Mouse (Mus musculus): ENCODE measurements around the gene Cbx5. TPM values are rescaled to one million over a fixed set of nuclear protein-coding genes. Genes with fewer than 3 reads are reported as not detected.

The Cbx5 gene
- total and polyA plus RNA-seq, 3 experiments: 15.6 to 57.0 (median 56.5) TPM

DNA sequence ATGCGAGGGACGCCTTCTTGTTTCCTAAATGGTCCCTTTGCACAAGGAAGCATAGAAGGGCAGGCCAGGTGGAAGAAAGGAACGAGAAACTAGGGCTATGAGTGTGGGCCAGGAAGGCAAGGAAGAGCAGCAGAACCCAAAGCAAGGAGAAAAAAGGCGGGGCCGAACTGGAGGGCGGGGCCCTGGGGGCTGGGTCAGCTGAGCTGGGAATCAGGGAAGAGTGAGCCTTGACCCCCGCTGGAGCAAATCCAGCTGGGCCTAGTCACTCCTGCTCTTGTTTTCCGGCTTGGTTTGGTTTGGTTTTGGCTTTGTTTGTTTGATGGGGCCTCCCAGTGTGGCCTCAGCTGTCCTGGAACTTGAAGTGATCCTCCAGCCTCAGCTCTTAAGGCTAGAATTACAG lies 68.3 kb downstream of the Cbx5 start:
- H3K36me3 ChIP-seq (ENCODE audit: control insufficient read depth, insufficient read depth, low read length): no peaks in the 10 kb centered on the region
- no peaks in the 10 kb centered on the region for H3K79me2 ChIP-seq (replicated peaks; ENCODE audit: control insufficient read depth, insufficient read depth, low read length)
- no peaks in the 10 kb centered on the region for H3K4me1 ChIP-seq (ENCODE audit: control insufficient read depth, insufficient read depth, low read length)
- DNase-seq: no peak
- H3K4me3 ChIP-seq: no peak overlapping the region
- H3K27ac ChIP-seq: no peak overlapping the region
- H3K9ac ChIP-seq (ENCODE audit: low read depth, low read length): no peak overlapping the region
- intact Hi-C loops (cut with DNase I): loop anchor here (5.0 kb wide), 1 partner anchor 474 kb away; no protein-coding TSS in a partner anchor
- TF ChIP-seq POLR2A (IDR thresholded peaks at IDR 0.05; ENCODE audit: insufficient read depth, low read depth, low read length) (no peak), EP300 (IDR thresholded peaks at IDR 0.05; ENCODE audit: insufficient read depth, low read depth, low read length) (no peak), CTCF (IDR thresholded peaks at IDR 0.05) (no peak)
- peaks cover 10% of the 10 kb centered on the region for H3K27me3 ChIP-seq (ENCODE audit: control insufficient read depth, insufficient read depth, low read length)
- 39% methylated on average over 8 of the region's 8 CpGs for WGBS

DNA sequence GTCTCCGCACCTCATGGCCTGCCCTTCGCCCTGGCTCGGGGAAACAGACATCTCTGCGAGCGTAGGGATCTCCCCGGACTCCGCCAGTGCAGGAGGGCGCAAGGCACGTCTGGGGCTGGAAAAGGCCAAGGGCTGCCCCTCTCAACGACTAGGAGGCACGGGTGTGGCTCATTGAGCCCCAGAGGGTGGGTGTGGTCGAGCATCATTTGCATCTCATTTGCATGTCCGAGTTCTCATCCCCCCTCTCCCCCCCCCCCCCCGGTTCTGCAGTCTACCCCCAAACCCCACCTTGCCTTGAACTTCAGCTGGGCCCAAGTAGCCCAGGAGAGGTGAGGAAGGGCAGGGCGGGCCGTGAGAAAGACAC lies 69.3 kb downstream of the Cbx5 start:
- DNase-seq: no peak
- Histone ChIP-seq H3K27ac (no peak overlapping the region), H3K36me3 (ENCODE audit: control insufficient read depth, insufficient read depth, low read length) (no peaks in the 10 kb centered on the region), H3K4me1 (ENCODE audit: control insufficient read depth, insufficient read depth, low read length) (peaks cover under 1% of the 10 kb centered on the region), H3K9ac (ENCODE audit: low read depth, low read length) (no peak overlapping the region), H3K27me3 (ENCODE audit: control insufficient read depth, insufficient read depth, low read length) (peaks cover 10% of the 10 kb centered on the region), H3K4me3 (no peak overlapping the region), H3K79me2 (replicated peaks; ENCODE audit: control insufficient read depth, insufficient read depth, low read length) (no peaks in the 10 kb centered on the region)
- intact Hi-C loops (cut with DNase I): loop anchor here (5.0 kb wide), 1 partner anchor 473 kb away; no protein-coding TSS in a partner anchor
- WGBS: 27% methylated on average over 15 of the region's 16 CpGs
- TF ChIP-seq CTCF (IDR thresholded peaks at IDR 0.05) (no peak), EP300 (IDR thresholded peaks at IDR 0.05; ENCODE audit: insufficient read depth, low read depth, low read length) (no peak), POLR2A (IDR thresholded peaks at IDR 0.05; ENCODE audit: insufficient read depth, low read depth, low read length) (no peak)

DNA sequence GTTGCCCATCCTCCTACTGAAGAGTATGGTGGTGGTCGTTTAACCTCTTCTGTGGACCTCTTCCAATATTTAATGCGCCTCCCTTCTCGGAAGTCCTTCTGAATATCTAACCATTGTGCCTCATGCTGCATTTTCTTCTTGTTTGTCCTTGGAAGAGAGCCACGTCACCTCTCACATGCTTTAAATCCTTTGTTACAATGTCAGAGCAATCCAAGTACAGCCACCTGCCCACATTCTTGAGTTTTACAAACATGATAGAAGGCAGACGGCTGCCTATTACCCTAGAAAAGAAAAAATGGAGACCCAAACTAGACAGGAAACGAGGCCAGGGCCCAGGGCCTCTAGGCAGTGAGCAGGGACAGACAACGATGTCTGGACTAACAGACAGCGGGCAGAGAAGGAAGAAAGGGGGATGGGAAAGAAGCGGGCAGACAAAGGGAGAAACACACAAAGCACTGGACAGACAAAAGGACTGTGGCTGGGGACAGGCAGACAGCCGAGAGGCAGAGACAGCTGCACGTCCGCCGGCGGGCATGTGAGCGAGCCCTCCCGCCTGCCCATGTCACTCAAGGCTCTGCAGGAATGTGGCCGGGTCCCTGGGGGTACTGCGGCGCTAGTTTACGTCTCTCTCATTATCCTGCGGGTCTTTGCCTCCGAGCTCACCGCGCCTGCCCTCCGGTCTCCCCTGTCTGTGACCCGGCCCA lies 69.9 kb downstream of the Cbx5 start:
- H3K27me3 ChIP-seq (ENCODE audit: control insufficient read depth, insufficient read depth, low read length): peaks cover 10% of the 10 kb centered on the region
- H3K9ac ChIP-seq (ENCODE audit: low read depth, low read length): no peak overlapping the region
- DNase-seq: no peak
- WGBS: 18% methylated on average over 26 of the region's 26 CpGs
- no peak for TF ChIP-seq POLR2A (IDR thresholded peaks at IDR 0.05; ENCODE audit: insufficient read depth, low read depth, low read length)
- no peak for TF ChIP-seq EP300 (IDR thresholded peaks at IDR 0.05; ENCODE audit: insufficient read depth, low read depth, low read length)
- no peak for TF ChIP-seq CTCF (IDR thresholded peaks at IDR 0.05)
- no peaks in the 10 kb centered on the region for H3K36me3 ChIP-seq (ENCODE audit: control insufficient read depth, insufficient read depth, low read length)
- no peak overlapping the region; the same call in 1 of the 2 replicates for H3K4me3 ChIP-seq
- H3K27ac ChIP-seq: no peak overlapping the region
- peaks cover 1% of the 10 kb centered on the region for H3K4me1 ChIP-seq (ENCODE audit: control insufficient read depth, insufficient read depth, low read length)
- intact Hi-C loops (cut with DNase I): loop anchor here (5.0 kb wide), 1 partner anchor 472 kb away; no protein-coding TSS in a partner anchor
- no peaks in the 10 kb centered on the region for H3K79me2 ChIP-seq (replicated peaks; ENCODE audit: control insufficient read depth, insufficient read depth, low read length)

DNA sequence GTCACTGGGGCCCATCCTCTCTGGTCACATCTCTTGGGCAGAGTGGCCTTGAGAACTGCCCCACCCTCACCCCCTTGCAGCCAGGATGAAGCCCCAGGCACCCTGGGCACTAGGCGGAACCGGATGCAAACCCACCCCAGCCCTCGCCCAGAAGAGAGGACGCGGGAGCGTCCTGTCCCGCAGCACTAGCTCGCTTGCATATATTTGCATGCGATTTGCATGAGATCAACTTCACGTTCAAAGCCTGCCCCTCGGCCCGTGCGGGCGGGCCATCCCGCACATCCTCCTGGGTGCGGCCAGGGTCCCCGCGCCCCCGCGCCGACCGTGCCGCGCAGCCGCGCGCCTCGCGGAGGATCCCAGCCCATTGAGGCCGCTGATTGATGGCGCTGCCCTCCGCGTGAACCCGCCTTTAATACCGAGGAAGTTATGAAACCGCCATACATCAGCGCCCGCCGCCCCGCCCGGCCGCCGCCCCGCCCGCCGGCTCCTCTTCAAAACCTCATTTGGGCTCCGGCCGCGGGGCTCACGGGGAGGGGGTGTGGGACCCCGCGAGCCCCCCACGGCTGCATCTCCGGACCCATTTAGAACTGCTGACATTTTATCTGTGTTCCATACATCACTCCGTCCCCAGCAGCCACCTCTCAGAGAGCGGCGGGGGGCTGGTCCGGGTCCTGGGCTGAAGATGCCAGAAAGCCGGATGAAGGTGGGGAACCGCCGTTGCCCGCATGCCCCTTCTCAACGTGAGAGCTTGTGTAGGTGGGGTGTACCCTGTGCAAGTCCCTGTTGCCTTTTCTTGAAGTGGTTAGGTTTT lies 70.6 kb downstream of the Cbx5 start:
- 2% methylated on average over 63 of the region's 63 CpGs for WGBS
- intact Hi-C loops (cut with DNase I): no loop called here
- DNase-seq: peak; percentile 42 to 52
- H3K79me2 ChIP-seq (replicated peaks; ENCODE audit: control insufficient read depth, insufficient read depth, low read length): no peaks in the 10 kb centered on the region
- H3K27me3 ChIP-seq (ENCODE audit: control insufficient read depth, insufficient read depth, low read length): peaks cover 10% of the 10 kb centered on the region
- peaks cover 1% of the 10 kb centered on the region for H3K4me1 ChIP-seq (ENCODE audit: control insufficient read depth, insufficient read depth, low read length)
- peak overlapping the region; percentile 47 for H3K9ac ChIP-seq (ENCODE audit: low read depth, low read length)
- H3K27ac ChIP-seq: no peak overlapping the region
- TF ChIP-seq POLR2A (IDR thresholded peaks at IDR 0.05; ENCODE audit: insufficient read depth, low read depth, low read length) (no peak), EP300 (IDR thresholded peaks at IDR 0.05; ENCODE audit: insufficient read depth, low read depth, low read length) (no peak), CTCF (IDR thresholded peaks at IDR 0.05) (no peak)
- H3K4me3 ChIP-seq: peak overlapping the region; percentile 54
- no peaks in the 10 kb centered on the region for H3K36me3 ChIP-seq (ENCODE audit: control insufficient read depth, insufficient read depth, low read length)

DNA sequence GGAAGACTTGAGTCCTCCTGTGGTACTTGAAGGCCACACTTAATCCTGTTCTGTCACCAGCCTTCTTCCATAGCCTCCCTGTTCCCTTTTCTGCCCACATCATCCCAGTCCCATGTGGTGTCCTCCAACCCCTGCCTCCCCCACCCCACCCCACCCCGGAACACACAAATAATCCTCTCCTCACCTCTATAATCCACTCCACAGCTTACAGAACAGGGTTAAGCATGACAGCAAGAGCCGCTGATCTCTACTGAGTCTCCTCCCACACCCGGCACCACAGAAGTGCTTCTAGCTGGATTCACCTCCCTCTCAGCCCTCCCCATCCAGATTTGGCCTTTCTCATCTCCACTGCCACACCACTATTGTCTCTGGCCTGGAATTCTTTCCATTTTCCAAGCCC lies 71.8 kb downstream of the Cbx5 start:
- Histone ChIP-seq H3K9ac (ENCODE audit: low read depth, low read length) (no peak overlapping the region), H3K79me2 (replicated peaks; ENCODE audit: control insufficient read depth, insufficient read depth, low read length) (no peaks in the 10 kb centered on the region), H3K36me3 (ENCODE audit: control insufficient read depth, insufficient read depth, low read length) (no peaks in the 10 kb centered on the region), H3K4me1 (ENCODE audit: control insufficient read depth, insufficient read depth, low read length) (peaks cover 3% of the 10 kb centered on the region), H3K4me3 (no peak overlapping the region), H3K27me3 (ENCODE audit: control insufficient read depth, insufficient read depth, low read length) (peaks cover 10% of the 10 kb centered on the region), H3K27ac (no peak overlapping the region)
- DNase-seq: no peak
- WGBS: 33% methylated on average over 3 of the region's 3 CpGs
- TF ChIP-seq CTCF (IDR thresholded peaks at IDR 0.05): no peak
- no peak for TF ChIP-seq POLR2A (IDR thresholded peaks at IDR 0.05; ENCODE audit: insufficient read depth, low read depth, low read length)
- TF ChIP-seq EP300 (IDR thresholded peaks at IDR 0.05; ENCODE audit: insufficient read depth, low read depth, low read length): no peak
- intact Hi-C loops (cut with DNase I): no loop called here
